Mouse (Mus musculus) bone marrow macrophage, adult 2 months (primary cell): ENCODE measurements around the gene Fgr.

Source experiments
- CTCF ChIP-seq: IDR thresholded peaks from 2 replicates; pipeline ENCODE4 v1.5.1; 2012; ENCODE audit warnings: low read depth, mild to moderate bottlenecking, low read length, moderate library complexity
- POLR2A ChIP-seq: IDR thresholded peaks from 2 replicates; pipeline ENCODE4 v1.6.1; 2012; ENCODE audit warnings: mild to moderate bottlenecking, low read depth, low read length, borderline replicate concordance

DNA sequence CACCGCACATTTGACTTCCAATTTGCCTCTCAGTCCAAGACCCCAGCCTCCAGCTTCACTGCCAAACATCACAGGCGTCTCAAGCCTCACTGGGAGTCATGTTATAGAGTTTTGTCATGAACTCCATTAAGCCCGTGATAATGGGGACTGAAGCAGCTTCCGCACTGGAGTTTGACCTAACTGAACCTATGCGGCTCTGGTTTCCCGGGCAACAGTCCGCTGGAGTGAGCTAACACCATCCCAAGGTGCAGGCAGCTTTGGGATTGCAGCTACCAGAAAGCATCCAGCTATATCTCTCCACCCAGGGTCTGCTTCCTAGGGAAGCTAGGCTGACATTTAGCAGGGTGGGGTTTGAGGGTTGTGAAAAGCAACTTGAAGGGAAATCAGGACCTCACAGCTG lies 39.3 kb upstream of the Fgr start:
- TF ChIP-seq CTCF (no peak), POLR2A (no peak)
